Mouse (Mus musculus) kidney, adult 2 months (tissue): ENCODE results near the gene Slc26a5.

ENCODE experiments used
- CTCF ChIP-seq: fragments of 200-500 bp; conservative IDR thresholded peaks from 2 replicates; pipeline ENCODE4 v1.5.1; 2011; ENCODE audit warnings: low read depth, mild to moderate bottlenecking, control low read depth, low read length, moderate library complexity, mixed read lengths; ENCODE audit not compliant: insufficient read depth, insufficient read length
- POLR2A ChIP-seq: fragments of 200-500 bp; IDR thresholded peaks from one replicate; pipeline ENCODE4 v1.6.1; 2011; ENCODE audit warnings: low read depth, low read length, control low read depth

DNA sequence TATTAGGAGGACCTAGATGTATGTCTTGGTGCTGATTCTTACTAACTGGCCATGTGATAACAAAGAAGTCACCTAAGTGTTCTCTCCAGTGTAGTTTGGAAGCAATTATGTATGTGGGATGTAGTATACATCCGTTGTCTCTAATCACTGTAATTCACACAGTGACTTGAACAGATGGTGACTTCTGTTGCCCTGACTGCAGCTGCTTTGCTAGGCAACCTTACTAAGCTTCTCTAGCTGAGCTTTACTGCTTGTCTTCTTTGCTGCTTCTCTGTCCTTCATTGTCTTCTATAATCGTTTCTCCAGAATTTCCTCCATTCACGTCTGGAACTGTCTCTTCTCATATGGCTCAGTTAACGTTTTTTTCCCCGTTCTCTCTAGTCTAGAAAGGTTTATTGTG is 76.3 kb downstream of the Slc26a5 start:
- TF ChIP-seq CTCF: no peak
- no peak for TF ChIP-seq POLR2A
